Mouse (Mus musculus): ENCODE results near the gene Lrp5.

DNA sequence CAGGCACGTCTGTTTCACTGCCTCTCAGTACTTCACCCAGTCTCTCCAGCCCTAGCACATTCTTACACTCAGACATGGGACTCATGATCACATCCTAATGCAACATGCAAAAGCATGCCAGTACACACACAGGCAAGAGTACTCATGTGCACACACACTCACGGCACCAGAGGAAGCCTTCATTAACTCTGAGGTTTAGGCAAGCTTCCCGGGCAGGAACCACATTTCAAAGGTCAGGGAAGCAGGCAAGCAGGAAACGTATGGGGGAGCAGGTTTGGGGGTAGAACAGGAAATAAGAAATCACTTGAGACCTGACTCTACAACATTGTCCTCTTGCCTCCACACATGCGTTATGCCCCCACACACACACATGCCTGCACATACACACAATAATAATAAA lies 20.9 kb downstream of the Lrp5 start:
- TF ChIP-seq POLR2A (IDR thresholded peaks at IDR 0.05; ENCODE audit: borderline replicate concordance, extremely low read depth, insufficient read depth, insufficient read length, poor library complexity, severe bottlenecking) (no peak), CTCF (IDR thresholded peaks at IDR 0.05; ENCODE audit: borderline replicate concordance, extremely low read depth, insufficient read depth, insufficient read length) (no peak)

Data from brain, embryonic 14.5 days (tissue).